Mouse (Mus musculus) cerebellum, postnatal 14 days (tissue): ENCODE measurements at regions not wholly inside any gene's neighbourhood (a gene's known extent, or its start where the extent isn't known, plus 50 kb on each side); places are given as distances from the start of the nearest gene placed in this dataset.

Source experiments
- DNase-seq, 2 experiments: peaks; one replicate each; pipeline ENCODE4 v3.0.0; 2021; ENCODE audit warnings: mixed read lengths in 2 of 2

GRCm38 (mm10) chr15:56128029-56128428 lies 1349.4 kb downstream of the Slc22a22 start:
- no peak for DNase-seq

DNA sequence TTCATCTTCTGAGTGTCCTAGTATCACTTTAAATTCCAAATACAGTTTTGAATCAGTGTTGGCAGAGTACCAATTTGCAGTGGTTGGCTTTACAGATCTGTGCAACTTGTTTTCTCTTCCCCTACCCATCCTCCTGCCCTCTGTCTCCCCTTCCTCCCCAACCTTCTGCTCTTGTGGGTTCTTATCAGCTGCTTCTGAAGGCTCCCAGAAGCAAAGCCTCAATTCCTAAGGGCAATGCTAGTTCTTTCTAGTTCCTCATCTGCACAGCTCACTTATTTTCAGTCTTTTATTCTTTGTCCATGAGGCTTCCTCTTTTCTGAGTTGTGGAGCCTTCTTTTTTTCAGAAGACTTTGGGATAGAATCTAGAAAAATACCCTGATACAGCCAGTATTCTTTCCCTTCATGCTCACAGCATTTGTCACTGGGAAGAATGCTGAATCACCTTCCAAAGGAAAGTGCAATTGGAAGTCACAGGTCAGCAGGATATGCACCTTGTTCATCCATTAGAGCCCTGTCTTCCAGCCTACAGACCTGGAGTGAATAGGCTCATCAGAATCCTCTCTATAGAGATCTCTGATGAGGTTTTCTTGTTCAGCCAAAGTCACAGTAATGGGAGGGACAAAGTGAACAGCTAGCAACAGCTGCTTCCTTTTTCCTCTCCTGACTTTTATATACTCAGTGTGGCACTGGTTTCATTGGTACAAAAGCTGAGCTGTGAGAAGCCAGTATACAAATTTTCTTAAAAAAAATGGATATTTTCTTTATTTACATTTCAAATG lies 1357.9 kb downstream of the Slc22a22 start:
- DNase-seq = no peak

DNA sequence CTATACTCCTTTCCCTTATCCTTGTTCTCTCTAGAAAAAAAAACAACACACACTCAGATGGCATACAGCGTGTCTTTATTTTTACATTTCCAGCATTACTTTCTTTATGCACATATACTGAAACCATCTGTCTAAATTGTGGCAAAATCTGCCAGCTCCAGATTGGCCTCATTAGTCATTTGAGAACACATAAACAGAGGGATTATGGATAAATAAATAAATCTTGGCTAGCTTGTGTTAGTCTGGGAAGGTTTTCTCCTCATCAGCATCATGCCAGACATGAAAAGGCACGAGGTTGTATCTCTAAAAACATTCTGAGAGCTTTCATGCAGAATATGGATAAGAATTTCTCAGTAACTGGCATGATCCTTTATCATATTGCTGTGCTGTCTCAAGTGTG lies 1369.1 kb downstream of the Slc22a22 start:
- DNase-seq = no peak

DNA sequence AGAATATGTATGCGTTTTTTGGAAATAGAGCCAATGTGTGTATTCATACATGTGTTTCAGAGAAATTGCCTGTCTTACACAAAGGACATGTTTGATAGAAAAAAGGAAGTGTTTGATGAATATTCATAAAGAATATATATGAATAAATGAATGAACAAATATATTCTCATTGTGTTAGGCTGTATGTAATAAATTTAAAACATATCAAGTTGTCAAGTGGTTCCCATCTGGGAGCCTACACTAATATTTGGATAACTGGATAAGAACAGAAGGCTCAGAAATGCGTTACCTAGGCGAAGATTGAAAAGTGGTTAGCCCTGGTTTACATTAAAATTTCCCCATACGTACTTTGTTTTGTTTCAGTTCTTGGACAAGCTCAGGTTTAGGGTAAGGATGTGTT lies 1369.7 kb downstream of the Slc22a22 start:
- DNase-seq = no peak

- no peak for DNase-seq
These were observed 1377.2 kb downstream of the Slc22a22 start for GRCm38 (mm10) chr15:56100133-56100735.

DNA sequence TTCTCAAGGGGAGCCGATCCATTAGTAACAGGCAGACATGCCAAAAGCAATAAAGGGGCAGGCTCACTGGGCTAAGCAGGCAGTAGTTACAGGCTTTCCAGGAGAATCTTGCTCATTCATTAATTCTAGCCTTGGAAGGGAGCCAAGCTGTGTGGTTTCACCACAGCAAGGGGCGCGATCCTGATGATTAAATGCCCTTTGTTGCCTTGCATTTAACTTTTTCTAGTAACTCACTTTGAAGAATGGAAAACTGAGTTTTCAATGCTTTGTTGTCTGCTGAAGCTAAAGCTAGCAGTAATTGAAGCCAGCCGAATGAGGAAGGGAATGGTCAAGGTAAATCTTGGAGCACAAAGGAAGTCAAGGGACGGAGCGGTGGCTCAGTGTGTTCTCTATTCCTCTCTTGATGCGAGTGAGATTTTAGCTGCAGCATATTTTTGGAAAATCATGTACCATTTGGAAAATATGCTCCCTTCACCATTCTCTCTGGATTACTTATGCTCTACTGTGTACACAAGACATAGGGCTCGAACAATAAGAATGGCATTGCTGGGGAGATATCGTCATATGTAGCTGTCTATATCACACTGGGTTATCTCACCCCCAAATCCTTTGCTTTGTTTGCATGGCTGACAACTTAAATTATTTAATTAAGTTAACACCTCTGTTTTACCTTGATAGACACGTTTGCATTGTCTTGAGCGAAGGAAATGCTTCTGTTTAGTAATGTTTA lies 1399.4 kb downstream of the Slc22a22 start:
- DNase-seq = peak; percentile 30 to 39

DNA sequence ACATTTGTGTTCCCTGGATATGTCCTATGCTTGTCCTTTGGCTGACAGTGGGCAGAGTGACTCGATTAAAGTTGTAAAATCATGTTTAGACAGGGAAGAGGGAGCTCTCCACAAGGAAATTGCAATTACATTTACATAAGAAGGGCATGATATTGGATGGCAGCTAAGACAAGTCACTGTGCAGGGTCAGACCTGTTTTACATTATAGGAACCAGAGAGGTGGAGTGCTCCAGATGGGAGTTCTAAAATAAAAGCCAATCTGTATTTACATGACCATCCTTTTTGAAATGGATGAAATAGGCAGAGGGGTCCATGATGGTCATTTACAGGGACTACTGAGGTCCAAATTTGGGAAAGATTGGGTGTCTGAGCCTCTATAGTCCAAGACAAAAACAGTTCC lies 1400.3 kb downstream of the Slc22a22 start:
- no peak for DNase-seq

DNA sequence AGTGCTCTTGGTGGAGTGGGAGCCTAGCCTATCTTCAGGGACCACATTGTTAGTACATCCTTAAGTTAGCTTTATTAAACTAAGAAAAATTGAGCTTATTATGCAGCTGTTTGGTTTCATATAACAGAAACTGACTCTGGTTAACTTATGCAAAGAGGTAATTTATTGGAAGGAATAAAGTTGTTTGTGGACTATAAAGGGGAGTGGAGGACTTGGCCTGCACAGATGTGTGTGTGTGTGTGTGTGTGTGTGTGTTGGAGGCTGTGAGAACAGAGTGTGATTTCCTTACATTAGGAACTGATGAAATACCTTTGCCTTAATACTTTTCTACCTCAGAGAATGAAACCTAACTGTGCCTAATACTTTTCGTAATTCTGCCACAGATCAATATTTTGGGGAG lies 1400.7 kb downstream of the Slc22a22 start:
- no peak for DNase-seq

DNA sequence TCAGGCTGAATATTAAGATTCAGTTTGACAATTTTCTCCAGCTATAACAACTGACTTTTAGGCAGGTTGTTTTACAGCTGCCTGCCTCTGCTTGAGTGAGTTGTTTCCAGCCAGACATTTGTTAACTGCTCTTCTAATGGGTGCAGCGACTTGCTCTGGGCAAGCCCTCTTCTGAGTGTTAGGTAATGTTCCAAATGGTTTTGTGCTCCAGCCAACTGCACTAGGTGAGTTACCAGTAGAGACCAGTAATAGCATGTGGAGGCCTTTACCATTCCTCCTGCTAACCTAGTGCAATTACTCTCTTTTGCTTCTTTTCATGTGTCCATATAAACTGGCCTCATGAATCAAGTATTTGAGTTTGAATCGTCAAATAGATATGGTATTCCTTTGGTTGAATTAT lies 1407.9 kb downstream of the Slc22a22 start:
- no peak for DNase-seq

DNA sequence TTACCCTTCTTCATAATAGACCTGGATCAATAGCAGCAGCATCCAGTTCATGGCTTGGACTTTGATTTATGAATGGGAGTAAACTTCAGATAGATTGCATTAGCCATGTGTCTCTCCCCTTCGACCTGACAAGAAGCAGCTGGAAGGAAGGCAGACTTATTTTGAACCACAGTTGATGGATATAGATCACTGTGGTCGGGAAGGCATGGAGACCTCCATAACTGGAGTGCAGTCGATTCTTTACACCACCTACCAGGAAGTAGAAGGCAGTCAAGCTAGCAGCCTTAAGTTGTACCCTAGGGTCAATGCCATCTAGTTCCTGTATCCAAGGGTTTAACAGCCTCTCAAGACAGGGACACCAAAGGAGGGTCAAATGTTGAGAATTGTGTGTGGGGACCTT lies 1410.2 kb downstream of the Slc22a22 start:
- no peak for DNase-seq

DNA sequence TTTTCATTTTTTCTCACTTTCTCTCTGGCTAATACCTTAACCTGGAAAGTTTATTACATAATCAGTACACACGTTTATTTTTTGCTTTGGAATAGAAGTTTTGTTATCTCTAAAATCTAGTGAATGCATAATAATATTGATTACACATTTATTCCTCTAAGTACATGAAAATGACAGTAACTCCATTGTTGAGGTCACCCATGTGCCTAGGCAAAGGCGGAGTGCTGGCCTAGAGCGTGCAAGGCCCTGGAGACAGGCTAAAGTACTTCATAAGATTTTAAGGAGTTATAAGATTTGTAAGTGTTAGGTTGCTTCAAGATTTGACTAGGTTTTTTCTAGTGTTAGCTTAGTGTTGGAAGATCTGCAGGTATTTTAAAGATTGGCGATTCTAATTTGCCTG lies 1410.9 kb downstream of the Slc22a22 start:
- DNase-seq = no peak

DNA sequence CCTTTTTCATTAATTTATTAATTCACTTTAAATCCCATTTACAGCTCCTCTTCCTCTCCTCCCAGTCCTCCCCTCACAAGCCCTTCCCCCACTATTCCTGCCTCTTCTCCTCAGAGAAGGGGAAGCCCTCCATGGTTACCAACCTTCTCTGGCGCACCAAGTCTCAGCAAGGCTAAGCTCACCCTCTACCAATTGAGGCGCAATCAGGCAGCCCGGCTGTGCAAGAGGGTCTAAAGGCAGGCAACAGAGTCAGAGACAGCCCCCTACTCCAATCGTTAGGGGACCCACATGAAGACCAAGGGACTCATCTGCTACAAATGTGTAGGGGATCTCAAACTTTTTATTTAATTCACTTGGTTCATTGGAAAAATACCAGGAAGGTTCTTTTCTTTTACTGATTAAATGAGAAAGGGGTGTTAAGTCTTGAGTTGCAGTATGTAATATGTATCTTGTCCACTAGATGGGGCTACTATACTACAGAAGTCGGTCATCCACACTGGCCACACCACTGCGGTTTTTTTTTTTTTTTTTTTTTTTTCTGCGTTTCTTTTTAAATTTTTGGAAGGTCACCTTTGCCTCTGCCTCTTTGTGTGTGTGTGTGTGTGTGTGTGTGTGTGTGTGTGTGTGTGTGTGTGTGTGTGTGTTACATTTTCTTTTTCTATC lies 1411.4 kb downstream of the Slc22a22 start:
- DNase-seq = peak; percentile 15 to 47

DNA sequence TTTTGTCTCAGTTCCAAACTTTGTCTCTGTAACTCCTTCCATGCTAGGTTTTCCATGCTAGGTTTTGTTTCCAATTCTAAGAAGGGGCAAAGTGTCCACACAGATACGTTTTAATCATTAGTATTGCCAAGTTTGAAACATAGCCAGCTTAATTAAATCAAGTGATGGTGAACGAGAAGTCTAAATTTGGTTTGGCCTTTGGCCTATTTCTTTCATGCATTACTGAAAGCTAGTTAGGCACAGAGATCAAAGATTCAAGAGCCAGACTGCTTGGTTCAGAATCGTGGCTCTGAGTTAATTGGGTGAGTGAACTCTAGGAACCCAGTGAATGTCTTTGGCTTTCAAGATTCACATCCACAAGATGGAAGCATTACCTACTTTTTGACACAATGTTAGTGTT lies 1414.8 kb downstream of the Slc22a22 start:
- DNase-seq = no peak

GRCm38 (mm10) chr15:56061326-56061725 lies 1416.1 kb downstream of the Slc22a22 start:
- DNase-seq = no peak

- no peak for DNase-seq
These were observed 1426.7 kb downstream of the Slc22a22 start for GRCm38 (mm10) chr15:56050716-56051115.

GRCm38 (mm10) chr15:56047832-56048231 lies 1429.6 kb downstream of the Slc22a22 start:
- DNase-seq = no peak

DNA sequence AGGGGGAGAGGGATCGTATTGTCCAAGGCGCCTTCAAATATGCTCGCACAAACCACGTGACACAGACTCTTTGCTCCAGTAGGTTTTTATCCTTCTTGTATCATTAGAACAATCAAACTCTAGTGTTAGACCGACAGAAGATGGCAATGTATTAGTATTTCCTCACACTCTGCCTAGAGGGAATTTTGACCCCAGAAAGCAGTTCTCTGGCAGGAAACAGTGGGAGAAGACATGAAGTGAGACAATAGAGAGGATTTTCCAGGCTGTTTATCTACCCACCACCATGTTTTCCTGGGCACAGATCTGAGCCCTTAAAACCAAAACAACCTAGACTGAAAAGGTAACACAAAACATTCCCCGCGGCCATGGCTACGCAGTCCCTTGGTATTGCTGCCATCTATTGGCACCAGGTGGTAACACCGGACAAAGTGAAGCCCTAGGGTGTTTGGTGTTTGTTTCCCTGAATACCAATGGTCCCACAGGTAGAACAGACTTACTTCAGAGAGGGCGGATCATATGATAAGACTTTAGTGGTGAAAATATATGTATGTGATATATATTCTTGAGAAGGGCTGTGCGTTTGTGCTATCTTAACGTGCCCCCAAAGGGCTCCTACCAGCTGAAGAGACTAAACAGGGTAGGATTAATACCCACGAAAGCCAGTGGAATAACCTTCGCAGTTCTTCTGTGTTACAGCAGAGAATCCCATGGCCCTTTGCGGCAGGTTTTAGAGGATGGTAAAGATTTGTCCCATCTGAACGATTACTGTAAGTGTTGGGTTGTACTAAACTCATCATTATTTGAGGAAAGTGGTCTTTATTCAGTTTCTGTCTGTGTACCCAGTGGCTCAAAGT lies 1430.5 kb downstream of the Slc22a22 start:
- DNase-seq = peak; percentile 83 to 87

DNA sequence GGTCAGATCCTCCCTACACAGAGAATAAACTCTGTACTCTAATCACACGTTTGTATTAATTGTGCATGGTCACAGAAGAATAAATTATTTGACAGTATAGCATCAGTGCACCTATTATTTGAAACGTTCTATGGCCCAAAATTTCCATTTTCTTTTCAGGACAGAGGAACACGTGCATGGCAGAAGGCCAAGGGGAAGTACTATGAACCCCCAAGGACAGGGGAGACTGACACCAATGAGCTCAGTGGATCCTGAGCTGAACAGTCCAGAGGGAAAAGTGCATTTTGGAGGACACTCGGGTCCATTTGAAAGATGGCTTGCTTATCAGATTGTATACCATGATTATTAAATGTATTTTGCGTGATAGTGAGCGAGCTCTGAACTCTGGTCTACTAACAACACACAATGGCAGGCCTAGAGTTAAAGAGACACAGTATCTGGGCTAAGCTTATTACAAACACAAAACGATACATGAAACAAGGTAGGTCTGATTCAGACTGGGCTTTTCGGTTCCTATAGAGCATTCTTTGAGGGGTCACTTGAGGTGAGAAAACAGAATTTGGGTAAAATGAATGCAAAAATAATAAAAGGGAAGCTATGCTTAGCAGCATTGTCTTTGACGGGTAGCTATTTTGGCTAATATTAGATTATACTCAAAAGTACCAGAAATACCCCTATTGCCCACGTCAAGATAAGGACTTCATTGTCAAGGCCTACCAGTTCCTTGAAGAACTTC lies 1431.7 kb downstream of the Slc22a22 start:
- no peak for DNase-seq

DNA sequence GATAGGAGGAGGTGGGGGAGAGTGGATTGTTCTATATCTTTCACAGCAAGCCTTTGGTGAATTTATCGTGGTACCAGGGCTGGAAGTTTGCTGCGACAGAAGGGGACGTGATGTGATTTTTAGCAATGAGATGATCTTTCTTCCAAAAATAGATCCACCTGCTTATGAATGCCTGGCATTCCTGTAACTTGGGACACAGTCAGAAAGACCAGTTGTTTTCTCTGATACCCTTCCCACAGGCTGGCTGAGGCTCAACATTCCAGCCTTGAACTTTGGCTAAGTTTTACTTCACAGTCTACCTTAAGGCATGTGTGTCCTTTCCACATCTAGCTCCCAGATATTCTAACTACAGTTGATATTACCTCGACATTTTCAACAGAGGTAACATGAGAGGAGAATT lies 1434.1 kb downstream of the Slc22a22 start:
- DNase-seq = no peak

- DNase-seq = no peak
These were observed 1435.0 kb downstream of the Slc22a22 start for GRCm38 (mm10) chr15:56042449-56042848.

- DNase-seq = no peak
These were observed 1447.4 kb downstream of the Slc22a22 start for GRCm38 (mm10) chr15:56030007-56030406.
